Mouse (Mus musculus): ENCODE data around the gene Wfikkn1. TPM values are rescaled to one million over a fixed set of nuclear protein-coding genes. Genes with fewer than 3 reads are reported as not detected.

Gene Wfikkn1
- 5.9 TPM for total RNA-seq (2023)

GRCm38 (mm10) chr17:25880196-25880910 is at the start of gene Wfikkn1:
Wfikkn1 (minus strand) TSS chr17:25880858.

GRCm38 (mm10) chr17:25919144-25919785 is 38.6 kb upstream of the Wfikkn1 start, which contains the start of gene Rab40c:
Rab40c (minus strand) TSS chr17:25919727.

GRCm38 (mm10) chr17:25874721-25875170 is 5.9 kb downstream of the Wfikkn1 start, which contains the start of gene Mettl26:
Mettl26 (plus strand) TSS chr17:25875074.

GRCm38 (mm10) chr17:25868601-25869191 is 12.0 kb downstream of the Wfikkn1 start, which contains the start of gene Mcrip2:
Mcrip2 (minus strand) TSS chr17:25868764.

GRCm38 (mm10) chr17:25860832-25861703 is 19.6 kb downstream of the Wfikkn1 start, which contains the start of gene Wdr90:
Wdr90 (minus strand) TSS chr17:25861501.

GRCm38 (mm10) chr17:25844396-25844901 is 36.2 kb downstream of the Wfikkn1 start, which contains the start of gene Rhot2:
Rhot2 (minus strand) TSS chr17:25844851.

GRCm38 (mm10) chr17:25841117-25841880 is 39.4 kb downstream of the Wfikkn1 start, which contains the start of gene Gm20683:
Gm20683 (minus strand) TSS chr17:25841763.

GRCm38 (mm10) chr17:25837076-25837410 is 43.6 kb downstream of the Wfikkn1 start, which contains the start of gene Rhbdl1:
Rhbdl1 (minus strand) TSS chr17:25837295.

GRCm38 (mm10) chr17:25833291-25833663 is 47.4 kb downstream of the Wfikkn1 start, which contains the start of gene Stub1:
Stub1 (minus strand) TSS chr17:25833404.

GRCm38 (mm10) chr17:25828712-25829557 is 51.7 kb downstream of the Wfikkn1 start, which contains the start of gene Jmjd8:
Jmjd8 (plus strand) TSS chr17:25828867.

Other genes with a start within 250 kb of the Wfikkn1 start
- gene Gng13, start 163.7 kb downstream of the Wfikkn1 start, total RNA-seq (2023): not detected
- gene Chtf18, start 153.4 kb downstream of the Wfikkn1 start, total RNA-seq (2023): 10.9 TPM
- 4.2 TPM for gene Rpusd1, start 153.2 kb downstream of the Wfikkn1 start, total RNA-seq (2023)
- not detected for gene Mslnl, start 144.8 kb downstream of the Wfikkn1 start, total RNA-seq (2023)
- gene Msln, start 126.5 kb downstream of the Wfikkn1 start, total RNA-seq (2023): not detected
- gene Narfl, start 107.1 kb downstream of the Wfikkn1 start, total RNA-seq (2023): 26.5 TPM
- 21.2 TPM for gene Haghl, start 95.2 kb downstream of the Wfikkn1 start, total RNA-seq (2023)
- gene Ccdc78, start 94.3 kb downstream of the Wfikkn1 start, total RNA-seq (2023): not detected
- gene Fam173a, start 88.0 kb downstream of the Wfikkn1 start, total RNA-seq (2023): 44.7 TPM
- gene AC134908.4, start 85.2 kb downstream of the Wfikkn1 start, total RNA-seq (2023): not detected
- gene Metrn, start 83.7 kb downstream of the Wfikkn1 start, total RNA-seq (2023): 22.7 TPM
- not detected for gene Fbxl16, start 71.8 kb downstream of the Wfikkn1 start, total RNA-seq (2023)
- gene Wdr24, start 57.2 kb downstream of the Wfikkn1 start, total RNA-seq (2023): 22.7 TPM
- gene Jmjd8, start 52.0 kb downstream of the Wfikkn1 start, total RNA-seq (2023): 32.0 TPM
- 61.9 TPM for gene Stub1, start 47.5 kb downstream of the Wfikkn1 start, total RNA-seq (2023)
- 7.2 TPM for gene Rhbdl1, start 43.6 kb downstream of the Wfikkn1 start, total RNA-seq (2023)
- 9.9 TPM for gene Gm20683, start 39.1 kb downstream of the Wfikkn1 start, total RNA-seq (2023)
- gene Rhot2, start 36.0 kb downstream of the Wfikkn1 start, total RNA-seq (2023): 72.3 TPM
- gene Wdr90, start 19.4 kb downstream of the Wfikkn1 start, total RNA-seq (2023): 28.9 TPM
- 8.2 TPM for gene Mcrip2, start 12.1 kb downstream of the Wfikkn1 start, total RNA-seq (2023)
- gene Mettl26, start 5.8 kb downstream of the Wfikkn1 start, total RNA-seq (2023): 29.2 TPM
- gene Rab40c, start 38.9 kb upstream of the Wfikkn1 start, total RNA-seq (2023): 23.6 TPM
- 55.6 TPM for gene Pigq, start 64.1 kb upstream of the Wfikkn1 start, total RNA-seq (2023)
- not detected for gene Nhlrc4, start 64.1 kb upstream of the Wfikkn1 start, total RNA-seq (2023)
- gene A930017K11Rik, start 71.7 kb upstream of the Wfikkn1 start, total RNA-seq (2023): not detected
- gene Capn15, start 104.9 kb upstream of the Wfikkn1 start, total RNA-seq (2023): 39.1 TPM
- gene Rab11fip3, start 188.7 kb upstream of the Wfikkn1 start, total RNA-seq (2023): 13.4 TPM
- gene Decr2, start 209.5 kb upstream of the Wfikkn1 start, total RNA-seq (2023): 3.7 TPM
- 3.5 TPM for gene Nme4, start 214.7 kb upstream of the Wfikkn1 start, total RNA-seq (2023)
- gene Tmem8, start 232.4 kb upstream of the Wfikkn1 start, total RNA-seq (2023): 20.9 TPM
- gene Mrpl28, start 242.6 kb upstream of the Wfikkn1 start, total RNA-seq (2023): 44.1 TPM